Mouse (Mus musculus) heart, adult 2 months (tissue): ENCODE measurements at regions not wholly inside any gene's neighbourhood (a gene's known extent, or its start where the extent isn't known, plus 50 kb on each side); places are given as distances from the start of the nearest gene placed in this dataset.

Experiments
- DNase-seq, 2 experiments: peaks; one replicate each; pipeline ENCODE4 v3.0.0; 2021
- H3K27ac ChIP-seq: fragments of 200-600 bp; 2 replicates; pipeline ENCODE4 v1.8.1; 2022
- H3K27me3 ChIP-seq: fragments of 200-500 bp; 2 replicates; pipeline ENCODE4 v1.6.1; 2012; ENCODE audit warnings: mild to moderate bottlenecking, low read length, inconsistent platforms, mixed read lengths; ENCODE audit not compliant: control insufficient read depth, insufficient read depth
- H3K36me3 ChIP-seq: fragments of 200-500 bp; 2 replicates; pipeline ENCODE4 v1.6.1; 2012; ENCODE audit warnings: low read length, inconsistent platforms; ENCODE audit not compliant: control insufficient read depth, insufficient read depth
- H3K4me1 ChIP-seq: fragments of 200-500 bp; 2 replicates; pipeline ENCODE4 v1.6.1; 2011; ENCODE audit warnings: low read length; ENCODE audit not compliant: control insufficient read depth, insufficient read depth
- H3K4me3 ChIP-seq: fragments of 200-600 bp; 2 replicates; pipeline ENCODE4 v1.8.1; 2022
- H3K79me2 ChIP-seq: fragments of 200-500 bp; replicated peaks from 2 replicates; pipeline ENCODE4 v1.6.1; 2012; ENCODE audit warnings: mild to moderate bottlenecking, inconsistent platforms, low read length, moderate library complexity, mixed read lengths; ENCODE audit not compliant: control insufficient read depth, insufficient read depth
- H3K9ac ChIP-seq: fragments of 200-500 bp; 2 replicates; pipeline ENCODE4 v1.6.1; 2012; ENCODE audit warnings: low read depth, mild to moderate bottlenecking, control low read depth, inconsistent platforms, low read length, mixed read lengths
- CTCF ChIP-seq: fragments of 200-600 bp; IDR thresholded peaks from 2 replicates; pipeline ENCODE4 v1.8.1; 2022; ENCODE audit warnings: antibody characterized with exemption, mild to moderate bottlenecking, moderate library complexity
- EP300 ChIP-seq: fragments of 200-500 bp; IDR thresholded peaks from 2 replicates; pipeline ENCODE4 v1.6.1; 2011; ENCODE audit warnings: low read depth, low read length, control low read depth; ENCODE audit not compliant: insufficient read depth
- POLR2A ChIP-seq: fragments of 200-500 bp; IDR thresholded peaks from 2 replicates; pipeline ENCODE4 v1.6.1; 2011; ENCODE audit warnings: mild to moderate bottlenecking, low read depth, low read length, control low read depth; ENCODE audit not compliant: insufficient read depth
- WGBS: fragments of 180-500 bp; shearing (Covaris S2); methylation state at CpG from one replicate; pipeline ENCODE4 v1.1.7; 2018; 5-methylcytosine and 5-hydroxymethylcytosine counted together
- intact Hi-C: fragments of 180-260 bp; cut with DNase I; formaldehyde crosslinking; loops from one replicate; pipeline ENCODE4 v1.15.1; 2025

DNA sequence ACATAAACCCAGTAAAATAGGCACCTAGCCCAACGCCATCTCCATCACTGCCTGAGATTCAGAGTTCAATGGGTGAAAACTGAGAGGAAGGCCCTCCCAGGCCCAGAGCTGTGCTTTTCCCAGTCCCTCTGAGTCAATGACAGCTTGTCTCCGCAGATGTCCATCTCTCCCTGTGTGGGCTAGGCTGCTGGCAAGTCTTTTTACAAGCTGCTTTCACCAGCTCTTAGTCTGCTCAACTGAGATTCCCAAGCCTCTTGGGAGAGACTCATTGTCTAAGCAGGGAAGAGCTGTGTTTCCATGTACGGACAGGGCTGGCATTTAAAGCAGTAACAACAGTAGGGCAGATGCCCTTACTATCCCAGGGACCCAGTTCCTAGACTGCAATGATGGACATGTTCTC, 585.5 kb upstream of the Gm19410 start:
- 58% methylated on average over 3 of the region's 3 CpGs for WGBS

DNA sequence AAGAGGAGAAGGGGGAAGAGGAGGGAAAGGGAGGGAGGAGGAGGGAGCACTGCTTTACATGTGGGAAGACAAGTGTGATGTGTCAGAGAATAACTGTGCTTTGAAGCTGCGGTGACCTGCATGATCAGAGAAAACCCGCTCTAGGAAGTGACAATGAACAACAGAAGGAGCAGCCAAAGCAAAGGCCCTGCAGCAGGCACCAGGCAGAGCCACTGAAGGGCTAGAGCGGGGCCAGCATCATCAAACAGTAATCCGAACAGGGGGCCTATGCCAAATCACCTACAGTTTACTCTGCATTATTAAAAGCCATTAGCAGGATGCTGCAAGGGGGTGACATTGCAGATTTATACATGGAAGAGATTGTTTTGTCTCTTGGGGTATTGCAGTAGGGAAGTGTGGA, 583.4 kb upstream of the Gm19410 start:
- Histone ChIP-seq H3K27me3 (no peaks in the 10 kb centered on the region), H3K4me1 (no peaks in the 10 kb centered on the region), H3K36me3 (no peaks in the 10 kb centered on the region), H3K79me2 (no peaks in the 10 kb centered on the region), H3K9ac (no peak overlapping the region), H3K27ac (no peak overlapping the region), H3K4me3 (no peak overlapping the region)
- no peak for DNase-seq
- TF ChIP-seq EP300 (no peak), POLR2A (no peak), CTCF (no peak)
- intact Hi-C loops, result no loop called here
- 94% methylated on average over 4 of the region's 4 CpGs for WGBS

More for the DNA sequence above, 585.5 kb upstream of the Gm19410 start:
- no peaks in the 10 kb centered on the region for H3K79me2 ChIP-seq
- no peak overlapping the region for H3K9ac ChIP-seq
- TF ChIP-seq CTCF, result no peak
- TF ChIP-seq EP300, result no peak
- no peak for TF ChIP-seq POLR2A
- intact Hi-C loops, result no loop called here
- no peaks in the 10 kb centered on the region for H3K27me3 ChIP-seq
- no peaks in the 10 kb centered on the region for H3K36me3 ChIP-seq
- no peak for DNase-seq
- H3K4me1 ChIP-seq, result no peaks in the 10 kb centered on the region
- H3K4me3 ChIP-seq, result no peak overlapping the region
- no peak overlapping the region for H3K27ac ChIP-seq

DNA sequence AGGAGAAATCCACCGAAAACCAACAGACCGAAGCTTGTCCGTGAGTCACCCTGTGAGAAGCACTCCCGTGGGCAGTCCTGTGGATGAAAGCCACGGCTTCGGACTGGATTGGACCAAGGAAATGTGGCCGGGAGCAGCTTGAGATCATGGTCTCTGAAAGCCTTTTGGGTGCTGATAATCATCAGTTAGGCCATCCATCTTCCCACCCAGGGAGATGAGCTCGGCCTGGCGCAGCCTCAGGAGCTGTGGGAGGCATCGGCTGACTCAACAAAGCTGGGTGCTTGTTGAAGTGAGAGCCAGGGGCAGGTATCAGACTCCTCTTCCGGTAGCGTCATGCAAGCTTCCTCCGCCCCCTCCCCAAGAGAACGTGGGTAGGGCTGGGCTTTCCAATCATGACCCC, 582.2 kb upstream of the Gm19410 start:
- Histone ChIP-seq H3K79me2 (no peaks in the 10 kb centered on the region), H3K36me3 (no peaks in the 10 kb centered on the region), H3K9ac (no peak overlapping the region), H3K27me3 (no peaks in the 10 kb centered on the region), H3K4me1 (no peaks in the 10 kb centered on the region), H3K4me3 (no peak overlapping the region), H3K27ac (no peak overlapping the region)
- intact Hi-C loops, result no loop called here
- TF ChIP-seq CTCF (no peak), EP300 (no peak), POLR2A (no peak)
- no peak for DNase-seq
- 78% methylated on average over 14 of the region's 14 CpGs for whole genome bisulfite sequencing

DNA sequence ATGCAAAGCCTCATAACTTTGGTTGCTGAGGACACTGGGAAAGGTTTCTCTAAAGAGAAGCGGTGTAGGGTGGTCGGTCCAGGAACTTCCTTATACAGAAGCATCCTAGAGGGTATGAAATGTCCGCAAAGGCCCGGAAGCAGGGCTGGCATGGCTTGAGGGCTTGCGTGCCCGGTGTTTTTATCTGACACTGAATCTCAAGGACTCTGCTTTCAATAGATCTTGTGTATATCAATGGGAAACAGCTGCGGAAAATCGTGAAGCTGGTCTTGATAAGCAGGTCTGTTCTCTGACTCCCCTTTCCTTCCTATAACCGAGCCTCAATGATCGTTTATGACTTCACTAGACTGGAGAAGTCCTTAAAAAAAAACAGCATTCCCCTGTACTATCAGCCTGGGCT, 580.4 kb upstream of the Gm19410 start:
- TF ChIP-seq CTCF (no peak), POLR2A (no peak), EP300 (no peak)
- intact Hi-C loops, result no loop called here
- no peaks in the 10 kb centered on the region for H3K79me2 ChIP-seq
- no peaks in the 10 kb centered on the region for H3K27me3 ChIP-seq
- no peak for DNase-seq
- no peaks in the 10 kb centered on the region for H3K36me3 ChIP-seq
- H3K4me1 ChIP-seq, result no peaks in the 10 kb centered on the region
- H3K4me3 ChIP-seq, result no peak overlapping the region
- H3K27ac ChIP-seq, result no peak overlapping the region
- no peak overlapping the region for H3K9ac ChIP-seq
- 40% methylated on average over 10 of the region's 10 CpGs for WGBS

DNA sequence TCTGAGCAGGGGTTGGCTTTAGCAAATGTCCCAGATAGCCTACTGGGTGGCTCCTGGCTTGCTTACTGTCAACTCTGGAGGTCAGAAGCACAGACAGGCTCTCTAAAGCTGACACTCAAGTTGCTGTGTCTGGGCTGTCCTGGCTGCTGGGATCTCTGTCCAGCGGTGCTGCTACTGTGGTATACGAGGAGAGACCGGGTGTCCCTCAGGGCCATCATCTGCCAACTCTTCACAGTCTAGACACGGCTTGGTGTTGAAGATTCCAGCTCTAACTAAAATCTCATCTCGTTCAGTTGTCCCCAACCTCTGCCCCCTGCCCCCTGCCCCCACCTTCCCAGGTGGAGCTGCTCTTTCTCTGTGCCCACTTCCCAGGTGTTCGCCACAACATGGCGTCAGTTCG, 577.1 kb upstream of the Gm19410 start:
- no peak for DNase-seq
- WGBS, result 87% methylated on average over 8 of the region's 8 CpGs
- Histone ChIP-seq H3K27me3 (no peaks in the 10 kb centered on the region), H3K4me3 (no peak overlapping the region), H3K79me2 (no peaks in the 10 kb centered on the region), H3K27ac (no peak overlapping the region), H3K4me1 (peaks cover under 1% of the 10 kb centered on the region; the same call in 1 of the 2 replicates), H3K9ac (no peak overlapping the region), H3K36me3 (no peaks in the 10 kb centered on the region)
- no peak for TF ChIP-seq POLR2A
- TF ChIP-seq EP300, result no peak
- no peak for TF ChIP-seq CTCF
- intact Hi-C loops, result no loop called here

DNA sequence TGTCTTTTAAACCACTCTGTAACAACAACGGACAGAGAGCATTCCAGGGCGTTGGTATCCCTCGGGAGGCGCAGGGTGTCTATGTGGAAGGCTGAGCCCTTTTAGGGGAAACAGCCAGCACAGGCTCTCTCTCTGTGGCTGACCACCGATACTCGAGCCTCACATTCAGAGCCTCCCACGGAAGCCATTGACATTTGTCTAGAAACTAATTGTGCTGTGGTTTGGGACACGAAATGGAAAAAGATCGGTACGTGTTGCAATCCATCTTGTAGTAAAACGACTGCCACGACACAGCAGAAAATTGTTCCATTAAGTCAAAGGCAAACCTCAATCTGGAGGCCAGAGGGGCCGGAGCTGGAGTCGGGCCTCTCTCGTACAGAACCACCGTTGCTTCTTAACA, 575.9 kb upstream of the Gm19410 start:
- intact Hi-C loops, result no loop called here
- Histone ChIP-seq H3K4me3 (no peak overlapping the region), H3K79me2 (no peaks in the 10 kb centered on the region), H3K9ac (no peak overlapping the region), H3K4me1 (peaks cover 1% of the 10 kb centered on the region; the same call in 1 of the 2 replicates), H3K36me3 (no peaks in the 10 kb centered on the region), H3K27ac (no peak overlapping the region), H3K27me3 (no peaks in the 10 kb centered on the region)
- DNase-seq, result no peak
- 68% methylated on average over 16 of the region's 16 CpGs for WGBS
- TF ChIP-seq CTCF, result no peak
- TF ChIP-seq POLR2A, result no peak
- no peak for TF ChIP-seq EP300
